Mouse (Mus musculus): Measurements from ENCODE around the gene Tigd3. TPM values are rescaled to one million over a fixed set of nuclear protein-coding genes. Genes with fewer than 3 reads are reported as not detected.

Gene Tigd3
- polyA plus RNA-seq, 1 experiment from 2014 or later = 1.5 TPM

GRCm38 (mm10) chr19:5921715-5922114 lies 27.8 kb upstream of the Tigd3 start:
- no peak for ATAC-seq (ENCODE audit: insufficient number of reproducible peaks, low FRiP score)
- H3K4me1 ChIP-seq (replicated peaks) = peaks cover 34% of the 10 kb centered on the region
- peaks cover 23% of the 10 kb centered on the region for H3K36me3 ChIP-seq
- H3K4me2 ChIP-seq = peak overlapping the region; percentile 91
- H3K9me3 ChIP-seq (replicated peaks) = no peaks in the 10 kb centered on the region
- no peak overlapping the region for H3K27ac ChIP-seq (ENCODE audit: poor library complexity, severe bottlenecking)
- H3K9ac ChIP-seq = peak overlapping the region; percentile 39
- no peaks in the 10 kb centered on the region for H3K27me3 ChIP-seq (replicated peaks)
- 24% methylated on average over 9 of the region's 9 CpGs for WGBS
- H3K4me3 ChIP-seq = peak overlapping the region; percentile 10

DNA sequence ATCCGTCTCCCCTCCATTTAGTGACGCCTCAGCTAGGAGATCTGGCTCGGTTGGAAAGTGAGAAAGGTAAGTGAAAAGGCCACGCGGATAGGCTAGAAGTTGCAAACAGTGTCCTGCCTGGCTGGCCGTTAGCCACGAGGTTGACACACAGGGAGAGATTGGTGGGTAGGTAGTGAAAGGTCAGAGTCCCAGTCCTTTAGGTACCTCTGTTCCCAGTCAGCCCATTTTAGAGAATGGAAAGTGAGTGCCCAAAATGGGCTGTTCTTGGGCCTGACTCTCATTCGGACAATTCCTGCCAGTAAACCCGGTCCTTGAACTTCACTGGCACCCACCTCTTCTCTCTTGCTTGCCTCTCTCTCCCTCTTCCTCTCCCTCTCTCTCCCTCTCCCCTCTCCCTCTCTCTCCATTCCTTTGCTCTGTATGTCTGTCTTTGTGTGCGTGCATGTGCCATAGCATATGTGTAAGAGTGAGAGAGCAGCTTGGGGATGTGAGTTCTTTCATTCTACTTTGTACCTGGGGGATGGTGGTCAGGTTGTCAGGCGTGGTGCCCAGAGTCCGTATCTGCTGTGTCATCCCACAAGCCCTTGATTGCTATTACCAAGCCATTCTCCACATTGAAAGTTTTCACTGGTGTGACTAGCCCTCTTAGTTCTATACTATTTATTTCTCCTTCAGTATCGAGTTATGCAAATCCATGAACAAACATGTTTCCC lies 19.2 kb upstream of the Tigd3 start, which contains the start of gene Dpf2:
Gene Dpf2 (minus strand): TSS at position 4 of the 713 bp plus-strand sequence.
- Histone ChIP-seq H3K27ac (ENCODE audit: poor library complexity, severe bottlenecking) (peak within 1 kb of the TSS; percentile 86), H3K4me3 (peak within 1 kb of the TSS; percentile 94), H3K27me3 (replicated peaks) (no peaks in the 10 kb centered on the region), H3K9ac (peak within 1 kb of the TSS; percentile 99), H3K4me2 (peak within 1 kb of the TSS; percentile 90), H3K4me1 (replicated peaks) (peaks cover 25% of the 10 kb centered on the region), H3K36me3 (peaks cover 33% of the 10 kb centered on the region), H3K9me3 (replicated peaks) (no peaks in the 10 kb centered on the region)
- ATAC-seq (ENCODE audit: insufficient number of reproducible peaks, low FRiP score) = peak; percentile 43
- WGBS = 14% methylated on average over 13 of the region's 13 CpGs

- H3K36me3 ChIP-seq = peaks cover 29% of the 10 kb centered on the region
- under 1% methylated on average over 59 of the region's 59 CpGs for WGBS
Observed at GRCm38 (mm10) chr19:5912103-5913006, 18.4 kb upstream of the Tigd3 start.

GRCm38 (mm10) chr19:5911430-5912102 lies 17.6 kb upstream of the Tigd3 start:
- peak overlapping the region; percentile 99 for H3K9ac ChIP-seq
- no peaks in the 10 kb centered on the region for H3K27me3 ChIP-seq (replicated peaks)
- H3K4me2 ChIP-seq = peak overlapping the region; percentile 90
- 4% methylated on average over 14 of the region's 14 CpGs for WGBS
- H3K4me1 ChIP-seq (replicated peaks) = peaks cover 25% of the 10 kb centered on the region
- H3K4me3 ChIP-seq = peak overlapping the region; percentile 94
- peak overlapping the region; percentile 86; the same call in 1 of the 2 replicates for H3K27ac ChIP-seq (ENCODE audit: poor library complexity, severe bottlenecking)
- no peaks in the 10 kb centered on the region for H3K9me3 ChIP-seq (replicated peaks)
- peaks cover 29% of the 10 kb centered on the region for H3K36me3 ChIP-seq
- no peak for ATAC-seq (ENCODE audit: insufficient number of reproducible peaks, low FRiP score)

More at GRCm38 (mm10) chr19:5912103-5913006, 18.4 kb upstream of the Tigd3 start:
- ATAC-seq (ENCODE audit: insufficient number of reproducible peaks, low FRiP score) = peak; percentile 94
- Histone ChIP-seq H3K9ac (peak overlapping the region; percentile 99), H3K27me3 (replicated peaks) (no peaks in the 10 kb centered on the region), H3K4me2 (peak overlapping the region; percentile 90), H3K4me3 (peak overlapping the region; percentile 94), H3K9me3 (replicated peaks) (no peaks in the 10 kb centered on the region), H3K27ac (ENCODE audit: poor library complexity, severe bottlenecking) (peak overlapping the region; percentile 86), H3K4me1 (replicated peaks) (peaks cover 25% of the 10 kb centered on the region)

DNA sequence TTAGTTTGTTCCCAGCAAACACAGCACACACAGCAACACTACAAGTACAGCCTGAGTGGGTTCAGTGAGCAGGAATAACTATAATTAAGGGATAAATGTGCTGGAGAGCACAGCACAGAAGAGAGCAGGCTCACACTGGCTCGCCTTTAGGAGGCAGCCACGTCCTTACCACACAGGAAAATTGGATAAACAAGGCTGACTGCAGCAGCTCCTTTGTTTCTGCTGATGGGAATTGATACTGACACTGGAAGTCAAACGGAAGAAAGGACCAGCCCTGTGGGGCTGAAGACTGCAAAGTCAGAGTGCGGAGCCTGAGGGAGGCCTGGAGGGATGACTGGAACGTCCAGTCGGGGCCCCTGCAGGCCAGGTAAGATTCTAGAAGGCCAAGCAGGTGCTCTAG lies 16.3 kb upstream of the Tigd3 start:
- H3K9me3 ChIP-seq (replicated peaks) = no peaks in the 10 kb centered on the region
- H3K27me3 ChIP-seq (replicated peaks) = no peaks in the 10 kb centered on the region
- ATAC-seq (ENCODE audit: insufficient number of reproducible peaks, low FRiP score) = no peak
- H3K27ac ChIP-seq (ENCODE audit: poor library complexity, severe bottlenecking) = peak overlapping the region; percentile 14; the same call in 1 of the 2 replicates
- peaks cover 25% of the 10 kb centered on the region for H3K4me1 ChIP-seq (replicated peaks)
- H3K4me2 ChIP-seq = peak overlapping the region; percentile 52
- peak overlapping the region; percentile 10; the same call in 1 of the 2 replicates for H3K9ac ChIP-seq
- peak overlapping the region; percentile 25; the same call in 1 of the 2 replicates for H3K4me3 ChIP-seq
- H3K36me3 ChIP-seq = peaks cover 31% of the 10 kb centered on the region
- WGBS = 50% methylated on average over 6 of the region's 6 CpGs

- H3K4me2 ChIP-seq = no peak overlapping the region
- no peaks in the 10 kb centered on the region for H3K27me3 ChIP-seq (replicated peaks)
- ATAC-seq (ENCODE audit: insufficient number of reproducible peaks, low FRiP score) = no peak
- peaks cover 21% of the 10 kb centered on the region for H3K4me1 ChIP-seq (replicated peaks)
- no peak overlapping the region for H3K4me3 ChIP-seq
- H3K27ac ChIP-seq (ENCODE audit: poor library complexity, severe bottlenecking) = no peak overlapping the region
- H3K36me3 ChIP-seq = peaks cover 54% of the 10 kb centered on the region
- no peaks in the 10 kb centered on the region for H3K9me3 ChIP-seq (replicated peaks)
- no peak overlapping the region for H3K9ac ChIP-seq
- 92% methylated on average over 3 of the region's 3 CpGs for WGBS
Observed at GRCm38 (mm10) chr19:5907275-5907674, 13.3 kb upstream of the Tigd3 start.

DNA sequence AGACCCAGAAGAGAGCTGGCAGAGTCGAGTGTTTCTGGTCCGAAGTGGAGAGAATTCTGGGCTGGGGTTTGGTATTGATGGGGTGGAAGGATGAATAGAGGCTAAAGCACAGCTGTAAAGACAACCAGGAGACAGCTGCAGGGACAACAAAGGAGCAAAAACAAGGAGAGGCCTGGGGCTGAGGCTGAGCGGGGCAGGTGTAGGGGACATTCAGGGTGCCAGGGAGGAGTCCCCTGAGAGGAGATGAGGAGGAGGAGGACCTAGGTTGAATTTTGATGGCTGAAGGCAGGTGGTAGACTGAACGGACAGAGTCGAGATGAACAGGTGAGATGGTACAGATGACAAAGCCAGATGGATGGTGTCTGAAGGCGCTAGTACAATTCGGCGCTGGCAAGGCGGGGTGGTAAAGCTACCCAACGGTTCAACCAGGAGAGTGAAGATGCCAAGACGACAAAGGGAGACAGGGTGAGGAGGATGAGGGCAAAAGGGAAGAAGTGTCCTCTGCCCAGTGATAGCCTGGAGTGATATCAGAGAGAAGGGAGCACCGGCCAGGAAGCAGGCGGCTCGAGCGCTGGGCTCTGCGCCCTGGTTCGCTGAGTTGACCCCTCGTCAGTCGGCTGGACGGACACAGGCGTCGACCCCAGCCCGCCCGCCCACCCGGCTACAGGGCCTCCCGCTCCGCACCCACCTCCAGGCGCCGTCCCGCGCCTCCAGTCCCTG lies 507 bp downstream of the Tigd3 start:
- peaks cover 28% of the 10 kb centered on the region for H3K36me3 ChIP-seq
- H3K9ac ChIP-seq = peak overlapping the region; percentile 88
- no peak for ATAC-seq (ENCODE audit: insufficient number of reproducible peaks, low FRiP score)
- no peaks in the 10 kb centered on the region for H3K9me3 ChIP-seq (replicated peaks)
- peak overlapping the region; percentile 66 for H3K4me3 ChIP-seq
- peaks cover 19% of the 10 kb centered on the region for H3K4me1 ChIP-seq (replicated peaks)
- peak overlapping the region; percentile 97 for H3K4me2 ChIP-seq
- WGBS = 11% methylated on average over 31 of the region's 31 CpGs
- no peaks in the 10 kb centered on the region for H3K27me3 ChIP-seq (replicated peaks)
- 0 out of 2 replicates have a peak overlapping the region, but pooled peaks have one; percentile 20 for H3K27ac ChIP-seq (ENCODE audit: poor library complexity, severe bottlenecking)

GRCm38 (mm10) chr19:5892735-5893134 lies 1.2 kb downstream of the Tigd3 start:
- WGBS = 90% methylated on average over 13 of the region's 13 CpGs
- no peak for ATAC-seq (ENCODE audit: insufficient number of reproducible peaks, low FRiP score)
- Histone ChIP-seq H3K4me3 (peak overlapping the region; percentile 66; the same call in 1 of the 2 replicates), H3K9me3 (replicated peaks) (no peaks in the 10 kb centered on the region), H3K36me3 (peaks cover 23% of the 10 kb centered on the region), H3K27ac (ENCODE audit: poor library complexity, severe bottlenecking) (no peak overlapping the region), H3K4me1 (replicated peaks) (peaks cover 19% of the 10 kb centered on the region), H3K27me3 (replicated peaks) (no peaks in the 10 kb centered on the region), H3K4me2 (peak overlapping the region; percentile 97), H3K9ac (no peak overlapping the region)

DNA sequence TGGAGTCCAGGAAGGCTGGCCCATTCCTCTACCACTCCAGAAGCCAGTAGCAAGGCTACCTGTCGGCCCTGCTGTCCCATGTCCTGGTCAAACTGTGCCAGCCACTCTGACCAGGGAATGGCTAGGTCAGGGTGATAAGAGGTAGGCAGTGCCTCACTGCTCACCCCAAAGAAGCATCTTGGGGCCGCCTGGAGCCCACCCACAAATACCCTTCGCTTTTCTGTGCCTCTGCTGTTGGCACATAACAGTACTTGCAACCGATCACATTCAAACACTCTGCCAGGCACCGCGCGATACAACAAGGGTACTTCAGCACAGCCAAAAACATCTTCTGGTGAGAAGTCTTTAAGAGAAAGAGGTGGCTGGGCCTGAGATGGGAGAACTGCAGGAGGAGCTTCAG lies 1.7 kb downstream of the Tigd3 start:
- H3K27me3 ChIP-seq (replicated peaks) = no peaks in the 10 kb centered on the region
- no peak for ATAC-seq (ENCODE audit: insufficient number of reproducible peaks, low FRiP score)
- H3K4me2 ChIP-seq = no peak overlapping the region
- no peak overlapping the region for H3K9ac ChIP-seq
- 92% methylated on average over 7 of the region's 7 CpGs for WGBS
- H3K4me3 ChIP-seq = no peak overlapping the region
- H3K9me3 ChIP-seq (replicated peaks) = no peaks in the 10 kb centered on the region
- H3K4me1 ChIP-seq (replicated peaks) = peaks cover 19% of the 10 kb centered on the region
- H3K27ac ChIP-seq (ENCODE audit: poor library complexity, severe bottlenecking) = no peak overlapping the region
- H3K36me3 ChIP-seq = peaks cover 18% of the 10 kb centered on the region

DNA sequence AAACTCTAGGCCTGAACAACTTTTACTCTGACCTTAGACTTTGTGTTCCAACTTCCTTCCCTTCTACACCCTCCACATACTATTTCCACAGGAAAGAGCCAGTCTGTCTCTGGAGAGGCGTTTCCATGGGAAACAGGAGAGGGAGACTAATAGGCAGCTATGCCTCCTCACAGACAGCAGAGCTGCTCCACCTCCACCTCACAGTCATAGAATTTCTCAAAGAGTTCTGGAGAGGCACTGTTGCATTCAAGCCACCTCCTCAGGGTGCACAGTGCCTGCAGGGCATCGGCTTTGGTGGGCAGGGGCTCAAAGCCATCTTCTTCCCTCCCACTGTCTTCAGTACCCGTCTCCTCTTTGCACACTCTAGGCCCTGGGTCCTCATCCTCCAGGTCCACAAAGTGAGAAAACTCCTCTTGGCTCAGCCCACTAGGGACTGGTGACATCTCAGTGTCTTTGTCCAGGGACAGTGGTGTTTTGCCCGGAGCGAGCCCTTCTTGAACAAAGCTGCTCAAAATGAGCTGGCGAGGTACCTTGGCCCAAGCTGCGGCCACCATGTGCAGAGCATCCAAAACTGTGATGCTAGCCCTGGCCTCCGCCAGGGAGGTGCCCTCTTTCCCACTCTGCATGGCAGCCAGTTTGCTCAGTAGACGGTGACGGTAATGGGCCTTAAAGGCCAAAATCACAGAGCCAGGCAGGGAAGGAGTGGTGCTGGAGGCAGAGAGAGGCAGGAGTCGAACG lies 2.3 kb downstream of the Tigd3 start:
- H3K4me2 ChIP-seq = no peak overlapping the region
- WGBS = 84% methylated on average over 12 of the region's 12 CpGs
- H3K36me3 ChIP-seq = peaks cover 15% of the 10 kb centered on the region
- H3K4me1 ChIP-seq (replicated peaks) = peaks cover 19% of the 10 kb centered on the region
- H3K4me3 ChIP-seq = no peak overlapping the region
- H3K9me3 ChIP-seq (replicated peaks) = no peaks in the 10 kb centered on the region
- no peak for ATAC-seq (ENCODE audit: insufficient number of reproducible peaks, low FRiP score)
- H3K27ac ChIP-seq (ENCODE audit: poor library complexity, severe bottlenecking) = peak overlapping the region; percentile 44; the same call in 1 of the 2 replicates
- no peaks in the 10 kb centered on the region for H3K27me3 ChIP-seq (replicated peaks)
- no peak overlapping the region for H3K9ac ChIP-seq
